Mouse (Mus musculus): Measurements from ENCODE around the gene Olfr69. TPM values are rescaled to one million over a fixed set of nuclear protein-coding genes. Genes with fewer than 3 reads are reported as not detected.
"Not testable (repeated sequence)": the region's sequence is repeated elsewhere in the genome, so short reads cannot be mapped to it uniquely, and the experiment has no call there.

Gene Olfr69
- total and polyA plus RNA-seq, 3 experiments, result not detected

GRCm38 (mm10) chr7:103813766-103814165 lies 42.4 kb upstream of the Olfr69 start, which contains the start of gene Hbb-bt:
Gene Hbb-bt, minus strand, starts transcription at chr7:103813996.
- H3K4me1 ChIP-seq (ENCODE audit: control insufficient read depth in 1 of 2, insufficient read depth in 2 of 2), result peaks cover 2 to 45% of the 10 kb centered on the region in 2 experiments; a peak in 3 of 4 replicates
- no peak within 1 kb of the TSS for H3K9ac ChIP-seq (ENCODE audit: insufficient read depth, low read depth)
- no peaks in the 10 kb centered on the region for H3K79me2 ChIP-seq (replicated peaks; ENCODE audit: control insufficient read depth, extremely low read depth, insufficient read depth, poor library complexity, severe bottlenecking)
- DNase-seq (ENCODE audit: extremely low read depth), result no peak
- H3K9me3 ChIP-seq (replicated peaks; ENCODE audit: low read length), result no peaks in the 10 kb centered on the region
- H3K27ac ChIP-seq (ENCODE audit: insufficient read depth, low read depth), result no peak within 1 kb of the TSS
- in situ Hi-C loops (cut with MboI; ENCODE audit: low pct_ligation_motif_present, low pct_unique_long_range_greater_than_20kb, low sequenced_read_pairs) (no loop called here), dilution Hi-C loops (cut with MboI; ENCODE audit: extremely low pct_ligation_motif_present, extremely low pct_unique_long_range_greater_than_20kb, low sequenced_read_pairs) (no loop called here)
- H3K36me3 ChIP-seq (replicated peaks in 1 of 2; ENCODE audit: control insufficient read depth in 1 of 2, insufficient read depth in 1 of 2, low read length in 1 of 2), result no peaks in the 10 kb centered on the region
- no peaks in the 10 kb centered on the region for H3K27me3 ChIP-seq (replicated peaks)
- H3K4me2 ChIP-seq (ENCODE audit: insufficient read depth, low read depth, poor library complexity, severe bottlenecking), result no peak within 1 kb of the TSS
- no peak within 1 kb of the TSS for H3K4me3 ChIP-seq (replicated peaks in 1 of 3; ENCODE audit: low read depth in 2 of 3, low read length in 2 of 3, poor library complexity in 1 of 3)
- TF ChIP-seq MAZ (IDR thresholded peaks at IDR 0.05; ENCODE audit: low read depth, low read length), result no peak
- TF ChIP-seq MXI1 (IDR thresholded peaks at IDR 0.05; ENCODE audit: low read depth, low read length), result no peak
- TF ChIP-seq UBTF (IDR thresholded peaks at IDR 0.05; ENCODE audit: low read depth, low read length), result no peak
- TF ChIP-seq SMC3 (IDR thresholded peaks at IDR 0.05; ENCODE audit: low read depth, low read length), result no peak
- no peak for TF ChIP-seq POLR2A (IDR thresholded peaks at IDR 0.05; ENCODE audit: low read depth, low read length)
- TF ChIP-seq ZKSCAN1 (IDR thresholded peaks at IDR 0.05; ENCODE audit: borderline replicate concordance, low read depth, low read length), result no peak
- TF ChIP-seq MAFK (IDR thresholded peaks at IDR 0.05; ENCODE audit: insufficient replicate concordance, low read length), result no peak
- TF ChIP-seq ZNF384 (IDR thresholded peaks at IDR 0.05; ENCODE audit: low read depth, low read length), result no peak

GRCm38 (mm10) chr7:103813152-103813551 lies 41.8 kb upstream of the Olfr69 start:
- H3K36me3 ChIP-seq (replicated peaks in 1 of 2; ENCODE audit: control insufficient read depth in 1 of 2, insufficient read depth in 1 of 2, low read length in 1 of 2); H3K79me2 ChIP-seq (replicated peaks; ENCODE audit: control insufficient read depth, extremely low read depth, insufficient read depth, poor library complexity, severe bottlenecking); H3K9me3 ChIP-seq (replicated peaks; ENCODE audit: low read length); H3K9ac ChIP-seq (ENCODE audit: insufficient read depth, low read depth); H3K4me3 ChIP-seq (replicated peaks in 1 of 3; ENCODE audit: low read depth in 2 of 3, low read length in 2 of 3, poor library complexity in 1 of 3); H3K27ac ChIP-seq (ENCODE audit: insufficient read depth, low read depth); DNase-seq (ENCODE audit: extremely low read depth); H3K27me3 ChIP-seq (replicated peaks); in situ Hi-C loops (cut with MboI; ENCODE audit: low pct_ligation_motif_present, low pct_unique_long_range_greater_than_20kb, low sequenced_read_pairs); H3K4me2 ChIP-seq (ENCODE audit: insufficient read depth, low read depth, poor library complexity, severe bottlenecking); dilution Hi-C loops (cut with MboI; ENCODE audit: extremely low pct_ligation_motif_present, extremely low pct_unique_long_range_greater_than_20kb, low sequenced_read_pairs): not testable (repeated sequence)
- peaks cover 2 to 47% of the 10 kb centered on the region in 2 experiments; a peak in 3 of 4 replicates for H3K4me1 ChIP-seq (ENCODE audit: control insufficient read depth in 1 of 2, insufficient read depth in 2 of 2)

- Histone ChIP-seq H3K27me3 (replicated peaks) (no peaks in the 10 kb centered on the region), H3K36me3 (replicated peaks in 1 of 2; ENCODE audit: control insufficient read depth in 1 of 2, insufficient read depth in 1 of 2, low read length in 1 of 2) (no peaks in the 10 kb centered on the region), H3K79me2 (replicated peaks; ENCODE audit: control insufficient read depth, extremely low read depth, insufficient read depth, poor library complexity, severe bottlenecking) (no peaks in the 10 kb centered on the region), H3K27ac (ENCODE audit: insufficient read depth, low read depth) (no peak overlapping the region), H3K4me3 (replicated peaks in 1 of 3; ENCODE audit: low read depth in 2 of 3, low read length in 2 of 3, poor library complexity in 1 of 3) (no peak overlapping the region), H3K4me2 (ENCODE audit: insufficient read depth, low read depth, poor library complexity, severe bottlenecking) (no peak overlapping the region), H3K9me3 (replicated peaks; ENCODE audit: low read length) (no peaks in the 10 kb centered on the region), H3K9ac (ENCODE audit: insufficient read depth, low read depth) (no peak overlapping the region), H3K4me1 (ENCODE audit: control insufficient read depth in 1 of 2, insufficient read depth in 2 of 2) (peaks cover 2 to 53% of the 10 kb centered on the region in 2 experiments; a peak in 3 of 4 replicates)
- dilution Hi-C loops (cut with MboI; ENCODE audit: extremely low pct_ligation_motif_present, extremely low pct_unique_long_range_greater_than_20kb, low sequenced_read_pairs) (no loop called here), in situ Hi-C loops (cut with MboI; ENCODE audit: low pct_ligation_motif_present, low pct_unique_long_range_greater_than_20kb, low sequenced_read_pairs) (no loop called here)
- DNase-seq (ENCODE audit: extremely low read depth), result peak; percentile 66
- TF ChIP-seq ELF1 (IDR thresholded peaks at IDR 0.05; ENCODE audit: low read depth, low read length), result peak; percentile 42; the same call in 1 of the 2 replicates
- peak; percentile 17; the same call in 1 of the 2 replicates for TF ChIP-seq JUND (conservative IDR thresholded peaks at IDR 0.05; ENCODE audit: low read depth, low read length)
- no peak for TF ChIP-seq POLR2AphosphoS2 (IDR thresholded peaks at IDR 0.05; ENCODE audit: low read depth, low read length)
- TF ChIP-seq EP300 (IDR thresholded peaks at IDR 0.05; ENCODE audit: low read length), result peak; percentile 90
- TF ChIP-seq ETS1 (conservative IDR thresholded peaks at IDR 0.05; ENCODE audit: low read depth, low read length), result peak; percentile 30; the same call in 1 of the 2 replicates
- TF ChIP-seq MEF2A (IDR thresholded peaks at IDR 0.05; ENCODE audit: borderline replicate concordance, low read depth, low read length), result peak; percentile 59; the same call in 1 of the 2 replicates
- TF ChIP-seq ZC3H11A (IDR thresholded peaks at IDR 0.05; ENCODE audit: low read depth, low read length), result no peak
- peak; percentile 91 for TF ChIP-seq IRF4 (IDR thresholded peaks at IDR 0.05; ENCODE audit: low read depth, low read length)
Measured at GRCm38 (mm10) chr7:103812174-103812573, 40.8 kb upstream of the Olfr69 start.
